Mouse (Mus musculus): ENCODE measurements around the gene Pidd1.

DNA sequence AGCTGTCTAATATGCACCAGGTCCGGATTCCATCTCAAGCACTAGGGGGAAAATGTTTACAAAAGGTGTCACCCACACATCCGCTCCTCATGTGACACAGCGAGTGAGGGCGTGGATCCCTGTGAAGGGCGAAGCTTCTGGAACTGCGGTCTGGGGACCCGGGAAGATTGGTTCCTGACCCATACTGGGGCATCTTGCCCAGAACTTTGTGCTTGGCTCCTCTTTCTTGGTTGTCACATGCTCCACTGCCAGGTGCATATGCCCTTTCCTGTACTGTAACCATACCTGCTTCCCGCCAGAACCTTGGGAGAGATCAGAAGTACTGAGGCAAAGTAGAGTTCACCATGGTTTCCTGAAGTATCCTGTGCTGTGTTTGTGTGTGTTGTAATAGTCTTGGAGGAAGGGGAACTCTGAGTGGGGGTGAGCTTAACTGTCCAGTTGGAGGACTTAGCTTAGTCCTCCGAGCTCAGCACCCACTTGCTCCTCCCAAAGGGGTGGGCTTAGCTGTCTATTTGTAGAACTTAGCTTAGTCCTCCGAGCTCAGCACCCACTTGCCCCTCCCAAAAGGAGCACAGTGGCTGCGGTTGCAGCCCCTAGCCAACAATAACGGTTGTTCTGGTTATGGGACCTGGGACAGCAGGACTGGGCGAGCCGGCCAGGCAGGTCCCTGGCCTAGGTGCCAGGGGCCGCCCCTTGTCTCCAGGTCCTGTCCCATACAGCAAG lies 16.7 kb upstream of the Pidd1 start, which contains the start of gene Cracr2b:
- TF ChIP-seq CTCF (IDR thresholded peaks at IDR 0.05; ENCODE audit: control insufficient read depth, insufficient read depth, low read length) (no peak), POLR2A (IDR thresholded peaks at IDR 0.05; ENCODE audit: borderline replicate concordance, control insufficient read depth, low read depth, low read length) (no peak; the same call in 1 of the 2 replicates)

All from bone marrow, adult 2 months (tissue).